Mouse (Mus musculus): Measurements from ENCODE around the gene Gm43518.

Gene Gm43518

GRCm38 (mm10) chr5:123979221-123979979, 52.2 kb downstream of the Gm43518 start:
- DNase-seq, result no peak

DNA sequence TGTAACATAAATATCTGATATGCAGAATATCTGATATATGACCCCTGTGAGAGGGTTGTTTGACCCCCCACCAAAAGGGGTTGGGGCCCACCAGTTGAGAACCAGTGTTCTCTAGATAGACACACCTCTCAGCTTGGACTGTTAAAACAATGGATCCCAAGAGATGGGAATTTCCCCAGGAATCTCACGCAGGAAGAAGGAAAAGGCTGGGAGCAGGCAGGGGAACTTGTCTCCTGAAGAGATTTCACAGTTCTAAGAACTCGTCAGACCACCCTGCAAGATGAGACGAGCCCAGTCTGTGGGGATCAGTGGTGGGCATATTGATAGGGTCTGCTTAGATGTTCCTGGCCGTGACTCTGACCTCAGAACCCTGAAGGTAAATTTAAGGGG, 52.8 kb downstream of the Gm43518 start:
- no peak for DNase-seq

DNA sequence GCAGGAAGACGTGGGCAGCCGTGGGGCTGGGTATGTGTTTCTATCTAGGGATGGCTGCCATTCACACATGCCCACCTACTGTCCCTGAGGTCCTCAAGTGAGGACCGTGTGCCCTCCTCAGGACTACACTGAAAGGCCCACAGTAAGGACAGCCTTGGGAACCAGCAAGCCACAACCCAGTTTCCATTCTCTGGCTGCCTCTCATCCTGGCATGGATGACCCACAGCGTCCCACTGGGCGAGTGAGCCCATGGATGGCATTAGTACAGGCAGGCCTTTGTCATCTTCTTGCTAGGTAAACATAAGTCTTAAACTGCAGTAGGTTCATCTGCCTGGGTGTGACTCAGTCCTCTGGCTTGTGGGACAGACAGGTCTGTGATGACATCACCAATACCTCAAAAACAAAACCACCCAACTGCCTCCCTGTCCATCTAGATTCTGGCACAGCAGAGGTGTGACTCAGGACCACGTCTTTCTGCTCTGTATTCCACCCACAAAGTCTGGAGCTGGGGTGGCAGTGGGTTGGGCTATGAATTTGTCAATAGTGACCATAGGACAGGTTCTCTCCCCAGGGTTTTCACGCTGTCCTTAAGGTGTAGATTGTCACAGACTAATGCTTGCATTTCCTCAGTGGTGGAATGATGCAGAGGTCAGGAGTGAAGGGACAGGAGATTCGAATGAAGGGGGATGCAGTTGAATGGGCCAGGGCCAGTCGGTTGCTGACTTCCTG, 53.5 kb downstream of the Gm43518 start:
- no peak for DNase-seq

DNA sequence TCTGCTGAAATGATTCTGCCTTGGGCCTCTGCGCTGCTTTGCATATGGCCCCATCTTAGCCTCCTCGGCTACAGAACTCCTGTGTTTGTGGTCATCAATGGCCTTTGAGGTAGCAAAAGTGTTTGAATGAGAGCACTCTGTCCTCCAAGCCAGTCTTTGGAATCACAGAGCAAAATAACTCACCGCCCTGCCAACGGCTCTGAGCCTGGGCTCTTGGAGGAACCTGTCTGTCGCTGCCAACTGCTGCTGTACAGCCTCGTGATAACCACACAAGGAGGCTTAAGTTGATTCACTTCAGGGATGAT, 54.0 kb downstream of the Gm43518 start:
- DNase-seq, result peak in 1 of 2 experiments; percentile 59

DNA sequence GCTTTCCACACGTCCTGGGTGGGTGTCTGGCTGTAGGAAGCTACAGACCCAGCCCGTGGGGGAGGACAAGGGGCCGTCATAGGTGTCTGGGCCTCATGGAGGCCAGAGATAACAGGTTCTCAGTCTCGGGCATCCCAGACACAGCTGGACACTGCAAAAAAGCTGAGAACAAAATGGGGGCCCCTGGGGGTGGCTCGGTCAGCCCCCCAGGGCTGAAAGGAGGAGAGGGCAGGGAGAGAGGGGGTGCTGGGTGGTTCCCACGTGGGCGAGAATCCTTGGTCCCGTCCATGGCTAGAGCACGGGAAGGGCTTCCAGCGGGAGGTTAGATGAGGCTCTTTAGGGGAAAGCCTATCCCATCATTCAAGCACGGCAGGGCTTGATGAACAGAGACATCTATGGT, 55.6 kb downstream of the Gm43518 start:
- DNase-seq, result no peak

- DNase-seq, result peak in 1 of 2 experiments; percentile 16
These were observed 58.2 kb downstream of the Gm43518 start for GRCm38 (mm10) chr5:123985434-123985833.

DNA sequence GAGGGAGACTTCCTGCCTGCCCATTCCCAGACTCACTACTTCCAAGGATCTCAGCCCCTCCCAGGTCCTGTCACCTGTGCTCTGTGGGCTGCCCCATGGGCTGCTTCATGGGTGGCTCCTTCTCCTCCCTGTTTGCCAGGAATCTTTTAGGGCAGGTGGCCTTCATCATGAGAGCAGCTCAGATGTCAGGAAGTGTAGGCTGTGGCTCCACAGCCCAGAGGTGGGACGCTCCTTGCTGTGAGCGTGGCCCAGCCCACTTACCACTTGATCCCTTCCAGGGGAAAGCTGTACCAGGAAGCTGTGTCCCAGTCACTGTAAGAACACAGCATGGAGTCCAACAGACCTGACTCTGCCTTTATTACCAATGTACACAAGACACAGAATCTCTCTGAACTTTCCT, 59.7 kb downstream of the Gm43518 start:
- DNase-seq, result peak in 1 of 2 experiments; percentile 56

DNA sequence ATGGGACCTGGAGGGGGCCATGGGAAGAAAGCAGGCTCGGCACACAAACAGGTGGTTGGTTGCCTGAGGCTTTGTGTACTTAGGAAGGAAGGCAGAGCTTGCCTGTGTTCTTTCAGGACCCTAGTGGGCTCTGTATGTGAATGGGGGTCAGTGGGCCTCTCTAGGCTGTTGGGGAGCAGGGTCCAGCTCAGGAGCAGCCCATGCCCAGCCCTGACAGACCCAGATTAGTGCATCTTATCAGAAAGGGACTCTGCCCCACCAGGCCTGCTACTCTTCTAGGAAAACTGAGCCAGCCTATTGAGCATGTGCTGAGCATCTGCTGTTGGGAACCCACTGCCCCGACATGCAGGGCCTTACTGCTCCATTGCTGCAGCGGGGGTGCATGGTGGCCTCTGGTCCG, 60.3 kb downstream of the Gm43518 start:
- DNase-seq, result peak in 1 of 2 experiments; percentile 16
